Mouse (Mus musculus) brain, embryonic 14.5 days (tissue): ENCODE measurements around the gene Sept5.

Experiments
- CTCF ChIP-seq: fragments of 200-500 bp; IDR thresholded peaks from 2 replicates; pipeline ENCODE4 v1.5.1; 2012; ENCODE audit warnings: inconsistent platforms, mild to moderate bottlenecking, moderate library complexity, borderline replicate concordance; ENCODE audit not compliant: insufficient read depth, insufficient read length; ENCODE audit errors: extremely low read depth
- POLR2A ChIP-seq: fragments of 200-500 bp; IDR thresholded peaks from 2 replicates; pipeline ENCODE4 v1.6.1; 2012; ENCODE audit warnings: mild to moderate bottlenecking, inconsistent platforms, borderline replicate concordance; ENCODE audit not compliant: poor library complexity, insufficient read depth, insufficient read length, severe bottlenecking; ENCODE audit errors: extremely low read depth

- TF ChIP-seq CTCF (no peak), POLR2A (no peak)
These were observed 10.6 kb downstream of the Sept5 start for GRCm38 (mm10) chr16:18619110-18619509.
